Mouse (Mus musculus): Measurements from ENCODE around the gene E330017A01Rik. TPM values are rescaled to one million over a fixed set of nuclear protein-coding genes. Genes with fewer than 3 reads are reported as not detected.

Gene E330017A01Rik
- total and polyA plus RNA-seq, 2 experiments = not detected

DNA sequence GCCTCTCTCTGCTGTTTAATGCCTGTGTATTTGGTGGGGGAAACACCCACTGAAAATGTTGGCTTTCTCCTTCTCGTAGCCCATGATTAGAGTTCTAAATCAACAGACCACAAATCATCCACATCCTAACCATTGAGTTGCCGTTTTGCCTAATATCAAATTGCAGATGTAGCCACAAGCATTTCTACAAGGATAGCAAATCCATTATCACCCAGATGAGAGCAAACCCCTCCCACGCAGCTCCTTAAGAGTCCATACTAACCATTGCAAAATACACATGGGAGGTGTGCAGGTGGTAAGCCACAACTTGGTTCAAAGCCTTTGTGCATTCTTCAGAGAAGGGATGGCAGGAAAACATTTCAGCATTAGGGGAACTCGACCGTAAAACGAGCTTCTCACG lies 523 bp downstream of the E330017A01Rik start:
- Histone ChIP-seq H3K27ac (replicated peaks; ENCODE audit: insufficient read depth, low read depth, low read length) (no peak overlapping the region), H3K4me3 (ENCODE audit: insufficient read depth, low read depth, low read length) (no peak overlapping the region), H3K9ac (ENCODE audit: low read depth, low read length) (no peak overlapping the region), H3K79me2 (ENCODE audit: control insufficient read depth, insufficient read depth, low read length) (no peaks in the 10 kb centered on the region), H3K27me3 (ENCODE audit: control insufficient read depth, insufficient read depth, low read length) (no peaks in the 10 kb centered on the region), H3K4me1 (ENCODE audit: control insufficient read depth, insufficient read depth, low read length) (no peaks in the 10 kb centered on the region; the same call in 1 of the 2 replicates), H3K36me3 (ENCODE audit: control insufficient read depth, insufficient read depth, low read length) (no peaks in the 10 kb centered on the region)
- DNase-seq (ENCODE audit: extremely low read depth, low read depth, low spot score) = no peak
- TF ChIP-seq CTCF (IDR thresholded peaks at IDR 0.05; ENCODE audit: low read depth, low read length) = no peak
- no peak for TF ChIP-seq POLR2A (IDR thresholded peaks at IDR 0.05; ENCODE audit: extremely low read depth, insufficient read depth, low read length)
- WGBS = 93% methylated on average over 7 of the region's 7 CpGs

DNA sequence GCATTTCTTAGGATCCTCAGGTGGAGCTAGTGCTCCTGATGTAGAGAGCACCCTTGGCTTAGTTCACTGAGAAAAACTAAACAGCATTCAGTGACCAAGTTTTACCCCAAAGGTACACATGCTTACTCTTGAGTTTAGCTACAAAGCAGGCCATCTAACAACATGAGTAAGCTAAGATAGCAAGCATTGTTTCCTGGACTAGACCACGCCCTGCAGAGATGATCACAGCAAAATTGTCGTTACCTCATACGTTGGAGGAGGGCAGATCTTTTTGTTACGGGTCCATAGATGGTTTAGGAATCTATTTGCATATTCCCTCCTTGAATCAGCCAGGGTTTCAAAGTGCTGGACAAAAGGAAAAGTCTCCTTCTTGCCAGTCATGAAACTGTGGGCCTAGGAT lies 1.1 kb downstream of the E330017A01Rik start:
- H3K4me3 ChIP-seq (ENCODE audit: insufficient read depth, low read depth, low read length) = no peak overlapping the region
- H3K27me3 ChIP-seq (ENCODE audit: control insufficient read depth, insufficient read depth, low read length) = no peaks in the 10 kb centered on the region
- DNase-seq (ENCODE audit: extremely low read depth, low read depth, low spot score) = no peak
- H3K79me2 ChIP-seq (ENCODE audit: control insufficient read depth, insufficient read depth, low read length) = no peaks in the 10 kb centered on the region
- TF ChIP-seq POLR2A (IDR thresholded peaks at IDR 0.05; ENCODE audit: extremely low read depth, insufficient read depth, low read length) (no peak), CTCF (IDR thresholded peaks at IDR 0.05; ENCODE audit: low read depth, low read length) (no peak)
- WGBS = 90% methylated on average over 4 of the region's 4 CpGs
- no peaks in the 10 kb centered on the region; the same call in 1 of the 2 replicates for H3K4me1 ChIP-seq (ENCODE audit: control insufficient read depth, insufficient read depth, low read length)
- H3K36me3 ChIP-seq (ENCODE audit: control insufficient read depth, insufficient read depth, low read length) = no peaks in the 10 kb centered on the region
- H3K27ac ChIP-seq (replicated peaks; ENCODE audit: insufficient read depth, low read depth, low read length) = no peak overlapping the region
- H3K9ac ChIP-seq (ENCODE audit: low read depth, low read length) = no peak overlapping the region

- WGBS = 41% methylated on average over 2 of the region's 2 CpGs
- H3K9ac ChIP-seq (ENCODE audit: low read depth, low read length) = no peak overlapping the region
- H3K36me3 ChIP-seq (ENCODE audit: control insufficient read depth, insufficient read depth, low read length) = no peaks in the 10 kb centered on the region
- no peaks in the 10 kb centered on the region for H3K79me2 ChIP-seq (ENCODE audit: control insufficient read depth, insufficient read depth, low read length)
- no peaks in the 10 kb centered on the region; the same call in 1 of the 2 replicates for H3K4me1 ChIP-seq (ENCODE audit: control insufficient read depth, insufficient read depth, low read length)
- H3K27ac ChIP-seq (replicated peaks; ENCODE audit: insufficient read depth, low read depth, low read length) = no peak overlapping the region
- no peak for TF ChIP-seq CTCF (IDR thresholded peaks at IDR 0.05; ENCODE audit: low read depth, low read length)
- no peak for TF ChIP-seq POLR2A (IDR thresholded peaks at IDR 0.05; ENCODE audit: extremely low read depth, insufficient read depth, low read length)
- H3K27me3 ChIP-seq (ENCODE audit: control insufficient read depth, insufficient read depth, low read length) = no peaks in the 10 kb centered on the region
- no peak overlapping the region for H3K4me3 ChIP-seq (ENCODE audit: insufficient read depth, low read depth, low read length)
- no peak for DNase-seq (ENCODE audit: extremely low read depth, low read depth, low spot score)
Observed at GRCm38 (mm10) chr16:58635866-58636265, 2.7 kb downstream of the E330017A01Rik start.

- Histone ChIP-seq H3K27me3 (ENCODE audit: control insufficient read depth, insufficient read depth, low read length) (no peaks in the 10 kb centered on the region), H3K79me2 (ENCODE audit: control insufficient read depth, insufficient read depth, low read length) (no peaks in the 10 kb centered on the region), H3K4me1 (ENCODE audit: control insufficient read depth, insufficient read depth, low read length) (peaks cover 3% of the 10 kb centered on the region; the same call in 1 of the 2 replicates), H3K9ac (ENCODE audit: low read depth, low read length) (no peak overlapping the region), H3K4me3 (ENCODE audit: insufficient read depth, low read depth, low read length) (no peak overlapping the region), H3K27ac (replicated peaks; ENCODE audit: insufficient read depth, low read depth, low read length) (no peak overlapping the region), H3K36me3 (ENCODE audit: control insufficient read depth, insufficient read depth, low read length) (no peaks in the 10 kb centered on the region)
- TF ChIP-seq POLR2A (IDR thresholded peaks at IDR 0.05; ENCODE audit: extremely low read depth, insufficient read depth, low read length) (no peak), CTCF (IDR thresholded peaks at IDR 0.05; ENCODE audit: low read depth, low read length) (no peak)
- WGBS = 50% methylated on average over 2 of the region's 2 CpGs
- peak; percentile 48 for DNase-seq (ENCODE audit: extremely low read depth, low read depth, low spot score)
Observed at GRCm38 (mm10) chr16:58629736-58630135, 8.8 kb downstream of the E330017A01Rik start.

DNA sequence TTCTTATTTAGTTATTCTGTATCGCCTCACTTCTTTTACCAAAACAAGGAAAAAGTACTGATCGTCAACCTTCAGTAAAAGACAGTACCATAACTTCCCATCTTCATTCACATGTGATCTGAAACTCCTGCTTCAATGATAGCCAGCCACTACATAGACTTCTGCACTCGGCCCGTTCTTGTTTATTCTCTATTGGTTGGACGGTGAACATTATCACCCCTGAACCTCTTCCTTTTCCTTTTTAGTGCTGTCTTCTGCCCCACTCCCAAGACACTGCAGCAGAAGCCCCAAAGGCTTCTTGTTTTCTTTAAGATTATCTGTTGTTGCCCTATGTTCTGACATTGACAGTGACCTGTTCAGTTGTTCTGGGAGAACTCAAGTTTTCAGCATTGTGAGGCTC lies 9.6 kb downstream of the E330017A01Rik start:
- no peak for TF ChIP-seq CTCF (IDR thresholded peaks at IDR 0.05; ENCODE audit: low read depth, low read length)
- no peak for TF ChIP-seq POLR2A (IDR thresholded peaks at IDR 0.05; ENCODE audit: extremely low read depth, insufficient read depth, low read length)
- H3K79me2 ChIP-seq (ENCODE audit: control insufficient read depth, insufficient read depth, low read length) = no peaks in the 10 kb centered on the region
- DNase-seq (ENCODE audit: extremely low read depth, low read depth, low spot score) = no peak
- WGBS = 93% methylated on average over 5 of the region's 5 CpGs
- H3K4me1 ChIP-seq (ENCODE audit: control insufficient read depth, insufficient read depth, low read length) = peaks cover 3% of the 10 kb centered on the region; the same call in 1 of the 2 replicates
- no peak overlapping the region for H3K27ac ChIP-seq (replicated peaks; ENCODE audit: insufficient read depth, low read depth, low read length)
- H3K9ac ChIP-seq (ENCODE audit: low read depth, low read length) = no peak overlapping the region
- H3K4me3 ChIP-seq (ENCODE audit: insufficient read depth, low read depth, low read length) = no peak overlapping the region
- no peaks in the 10 kb centered on the region for H3K36me3 ChIP-seq (ENCODE audit: control insufficient read depth, insufficient read depth, low read length)
- H3K27me3 ChIP-seq (ENCODE audit: control insufficient read depth, insufficient read depth, low read length) = no peaks in the 10 kb centered on the region

DNA sequence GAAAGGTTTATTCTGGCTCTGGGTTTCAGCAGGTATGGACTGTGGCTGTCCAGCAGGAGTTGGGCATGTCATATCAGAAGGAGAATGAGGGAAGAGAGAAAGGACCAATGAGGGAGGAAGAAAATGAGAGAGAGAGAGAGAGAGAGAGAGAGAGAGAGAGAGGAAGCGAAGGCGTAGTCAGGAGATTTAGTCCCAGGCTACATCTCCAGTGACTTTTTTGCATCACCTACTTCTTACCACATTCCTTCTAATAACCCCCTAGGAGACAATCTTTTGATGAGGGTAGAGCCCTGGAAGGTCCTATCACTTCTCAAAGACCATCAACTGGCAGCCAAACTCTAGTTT lies 10.2 kb downstream of the E330017A01Rik start:
- Histone ChIP-seq H3K27me3 (ENCODE audit: control insufficient read depth, insufficient read depth, low read length) (no peaks in the 10 kb centered on the region), H3K9ac (ENCODE audit: low read depth, low read length) (no peak overlapping the region), H3K79me2 (ENCODE audit: control insufficient read depth, insufficient read depth, low read length) (no peaks in the 10 kb centered on the region), H3K36me3 (ENCODE audit: control insufficient read depth, insufficient read depth, low read length) (no peaks in the 10 kb centered on the region), H3K4me3 (ENCODE audit: insufficient read depth, low read depth, low read length) (no peak overlapping the region), H3K4me1 (ENCODE audit: control insufficient read depth, insufficient read depth, low read length) (peaks cover 3% of the 10 kb centered on the region; the same call in 1 of the 2 replicates), H3K27ac (replicated peaks; ENCODE audit: insufficient read depth, low read depth, low read length) (peak overlapping the region; percentile 56; the same call in 1 of the 2 replicates)
- DNase-seq (ENCODE audit: extremely low read depth, low read depth, low spot score) = no peak
- WGBS = 65% methylated on average over 2 of the region's 2 CpGs
- TF ChIP-seq POLR2A (IDR thresholded peaks at IDR 0.05; ENCODE audit: extremely low read depth, insufficient read depth, low read length) (no peak), CTCF (IDR thresholded peaks at IDR 0.05; ENCODE audit: low read depth, low read length) (no peak)

Data from liver, adult 2 months (tissue).